Comparison of ENCODE assay signal across 13 mouse cellular contexts in genomic region chr7:134774468-134775162, GRCm38 (mm10).
DNase-seq lines count a peak whose midpoint lies in the region; ATAC-seq lines count a peak whose summit lies in the region.
"Had no signal": no experiment of that assay in that cellular context is flagged by ENCODE, and none has a peak within 500 bp of the region (broad histone marks: within the 10 kb centered on the region; RNA-seq: fewer than 3 reads in every experiment).

No protein-coding gene starts in this region.

- no peak overlapping the region for H3K4me2 ChIP-seq in midbrain, embryonic 12.5 days (replicated peaks)
- H3K4me2 ChIP-seq in midbrain, embryonic 11.5 days, result no peak overlapping the region
- peak overlapping the region; percentile 15; the same call in 1 of the 2 replicates for H3K4me2 ChIP-seq in hindbrain, embryonic 14.5 days (replicated peaks)
- H3K4me2 ChIP-seq: heart, embryonic 15.5 days had no signal

- H3K4me3 ChIP-seq in midbrain, embryonic 12.5 days, result no peak overlapping the region
- H3K4me3 ChIP-seq in midbrain, embryonic 11.5 days (ENCODE audit: low read depth, low read length), result no peak overlapping the region
- no peak overlapping the region for H3K4me3 ChIP-seq in hindbrain, embryonic 14.5 days (replicated peaks; ENCODE audit: low read length)
- H3K4me3 ChIP-seq: erythroblast, embryonic 14.5 days; heart, embryonic 15.5 days had no signal

- H3K27ac ChIP-seq in midbrain, embryonic 12.5 days (replicated peaks), result peak overlapping the region; percentile 52
- no peak overlapping the region for H3K27ac ChIP-seq in midbrain, embryonic 11.5 days (ENCODE audit: low read depth, low read length)
- H3K27ac ChIP-seq in hindbrain, embryonic 14.5 days, result peak overlapping the region; percentile 71
- H3K27ac ChIP-seq: heart, embryonic 15.5 days had no signal

- peaks cover 22% of the 10 kb centered on the region for H3K4me1 ChIP-seq in midbrain, embryonic 12.5 days
- H3K4me1 ChIP-seq in midbrain, embryonic 11.5 days (ENCODE audit: control insufficient read depth, insufficient read depth, low read length), result peaks cover 5% of the 10 kb centered on the region; the same call in 1 of the 2 replicates
- peaks cover 17% of the 10 kb centered on the region for H3K4me1 ChIP-seq in hindbrain, embryonic 14.5 days (replicated peaks; ENCODE audit: control insufficient read depth, insufficient read depth, low read length)
- H3K4me1 ChIP-seq: heart, embryonic 15.5 days had no signal

- no peaks in the 10 kb centered on the region for H3K27me3 ChIP-seq in midbrain, embryonic 12.5 days
- H3K27me3 ChIP-seq in midbrain, embryonic 11.5 days (ENCODE audit: control insufficient read depth, insufficient read depth, low read length), result no peaks in the 10 kb centered on the region
- no peaks in the 10 kb centered on the region for H3K27me3 ChIP-seq in hindbrain, embryonic 14.5 days (ENCODE audit: control insufficient read depth, insufficient read depth, low read length)
- H3K27me3 ChIP-seq: heart, embryonic 15.5 days had no signal

- H3K36me3 ChIP-seq in midbrain, embryonic 12.5 days, result peaks cover 3% of the 10 kb centered on the region
- no peaks in the 10 kb centered on the region; the same call in 1 of the 2 replicates for H3K36me3 ChIP-seq in midbrain, embryonic 11.5 days (ENCODE audit: control insufficient read depth, insufficient read depth, low read length)
- H3K36me3 ChIP-seq in hindbrain, embryonic 14.5 days (replicated peaks; ENCODE audit: control insufficient read depth, insufficient read depth), result no peaks in the 10 kb centered on the region

- ATAC-seq in midbrain, embryonic 12.5 days (ENCODE audit: low FRiP score, low read depth), result peak; percentile 65
- ATAC-seq in midbrain, embryonic 11.5 days (ENCODE audit: low FRiP score), result no peak
- peak; percentile 77 for ATAC-seq in hindbrain, embryonic 14.5 days (ENCODE audit: low FRiP score)

- DNase-seq in midbrain, embryonic 11.5 days (ENCODE audit: low spot score, missing footprints), result no peak
- peak; percentile 68 for DNase-seq in hindbrain, embryonic 14.5 days (ENCODE audit: low spot score)
- peak; percentile 57 to 85 for DNase-seq in left cerebral cortex, postnatal 25 days (ENCODE audit: low spot score in 2 of 2)
- DNase-seq in right cerebral cortex, postnatal 36 days (ENCODE audit: low spot score in 2 of 2), result peak; percentile 45 to 48
- no peak for DNase-seq in urinary bladder, adult 2 months (ENCODE audit: low spot score)
- no peak for DNase-seq in gastrocnemius, postnatal 10 days
- DNase-seq in adrenal gland, adult (ENCODE audit: inconsistent age in 2 of 2, low spot score in 1 of 2), result no peak
- DNase-seq: kidney, postnatal 4 days; lung, adult 2 months; thymus, adult 18-20 months had no signal

- H3K9me3 ChIP-seq in midbrain, embryonic 12.5 days, result no peaks in the 10 kb centered on the region
- no peaks in the 10 kb centered on the region for H3K9me3 ChIP-seq in midbrain, embryonic 11.5 days (ENCODE audit: control insufficient read depth, low read length)
- no peaks in the 10 kb centered on the region for H3K9me3 ChIP-seq in hindbrain, embryonic 14.5 days (ENCODE audit: control insufficient read depth, low read length)
- H3K9me3 ChIP-seq: heart, embryonic 15.5 days had no signal

- intact Hi-C loops in left cerebral cortex, postnatal 25 days (cut with DNase I), result loop anchor here (2.0 kb wide), 2 partner anchors 50 to 164 kb away; partner anchors contain the start of gene Fam196a

- H3K9ac ChIP-seq in midbrain, embryonic 12.5 days (replicated peaks), result no peak overlapping the region
- H3K9ac ChIP-seq in midbrain, embryonic 11.5 days (ENCODE audit: low read length), result no peak overlapping the region
- no peak overlapping the region for H3K9ac ChIP-seq in hindbrain, embryonic 14.5 days
- H3K9ac ChIP-seq: heart, embryonic 15.5 days had no signal

- 64% methylated on average over 6 of the region's 6 CpGs for WGBS in midbrain, embryonic 12.5 days
- WGBS in midbrain, embryonic 11.5 days, result 84% methylated on average over 6 of the region's 6 CpGs
- 43% methylated on average over 6 of the region's 6 CpGs for WGBS in hindbrain, embryonic 14.5 days

Comparison
In these comparisons a context has a peak if more than half of its experiments do, and no peak if none do; other contexts are left out.
1. DNase-seq: peak in hindbrain, embryonic 14.5 days (single experiment), left cerebral cortex, postnatal 25 days (2 of 2) and right cerebral cortex, postnatal 36 days (2 of 2); none in midbrain, embryonic 11.5 days (single experiment), urinary bladder, adult 2 months (single experiment), gastrocnemius, postnatal 10 days (single experiment) and adrenal gland, adult (0 of 2).